Comparison of ENCODE assay signal across 28 mouse cellular contexts in genomic region chr1:142893156-142893555, GRCm38 (mm10).
"Had no signal": no experiment of that assay in that cellular context is flagged by ENCODE, and none has a peak within 500 bp of the region (broad histone marks: within the 10 kb centered on the region; RNA-seq: fewer than 3 reads in every experiment).

No protein-coding gene starts in this region.

- H3K9me3 ChIP-seq: limb, embryonic 10.5 days; limb, embryonic 12.5 days; limb, embryonic 13.5 days; limb, embryonic 15.5 days; liver, embryonic 12.5 days; liver, embryonic 13.5 days; liver, embryonic 15.5 days; lung, embryonic 15.5 days; megakaryocyte, embryonic 14.5 days; midbrain, embryonic 10.5 days; midbrain, embryonic 12.5 days; midbrain, embryonic 13.5 days; midbrain, embryonic 15.5 days; neural tube, embryonic 12.5 days had no signal

- H3K4me3 ChIP-seq: limb, embryonic 10.5 days; limb, embryonic 12.5 days; limb, embryonic 13.5 days; limb, embryonic 15.5 days; liver, embryonic 12.5 days; liver, embryonic 13.5 days; liver, embryonic 15.5 days; lung, embryonic 15.5 days; megakaryocyte, embryonic 14.5 days; midbrain, embryonic 10.5 days; midbrain, embryonic 12.5 days; midbrain, embryonic 13.5 days; midbrain, embryonic 15.5 days; myocyte; neural tube, embryonic 12.5 days had no signal

- H3K27ac ChIP-seq: limb, embryonic 10.5 days; limb, embryonic 12.5 days; limb, embryonic 13.5 days; limb, embryonic 15.5 days; liver, embryonic 12.5 days; liver, embryonic 13.5 days; liver, embryonic 14.5 days; liver, embryonic 15.5 days; lung, embryonic 15.5 days; macrophage; midbrain, embryonic 10.5 days; midbrain, embryonic 12.5 days; midbrain, embryonic 13.5 days; midbrain, embryonic 15.5 days; neural tube, embryonic 12.5 days had no signal

- DNase-seq: left cerebral cortex, postnatal 4 days; liver; liver, embryonic 13.5 days; liver, postnatal 0 days; lung, adult 18-20 months; lung, adult 2 months; lung, embryonic 14.5 days; lung, postnatal 10 days; lung, postnatal 14 days; lung, postnatal 36 days; lung, postnatal 4 days; midbrain, embryonic 14.5 days had no signal

- H3K9ac ChIP-seq: limb, embryonic 12.5 days; limb, embryonic 13.5 days; limb, embryonic 15.5 days; liver, embryonic 12.5 days; liver, embryonic 13.5 days; liver, embryonic 14.5 days; liver, embryonic 15.5 days; liver, postnatal 0 days; lung, embryonic 14.5 days; lung, embryonic 15.5 days; midbrain, embryonic 12.5 days; midbrain, embryonic 13.5 days; midbrain, embryonic 15.5 days; neural tube, embryonic 12.5 days had no signal

- H3K4me1 ChIP-seq: limb, embryonic 10.5 days; limb, embryonic 12.5 days; limb, embryonic 13.5 days; limb, embryonic 15.5 days; liver, embryonic 12.5 days; liver, embryonic 13.5 days; liver, embryonic 15.5 days; lung, embryonic 15.5 days; midbrain, embryonic 10.5 days; midbrain, embryonic 12.5 days; midbrain, embryonic 13.5 days; midbrain, embryonic 15.5 days; neural tube, embryonic 12.5 days had no signal

- H3K27me3 ChIP-seq: limb, embryonic 12.5 days; limb, embryonic 13.5 days; limb, embryonic 15.5 days; liver, embryonic 12.5 days; liver, embryonic 13.5 days; liver, embryonic 15.5 days; lung, embryonic 15.5 days; megakaryocyte, embryonic 14.5 days; midbrain, embryonic 12.5 days; midbrain, embryonic 13.5 days; midbrain, embryonic 15.5 days; neural tube, embryonic 12.5 days had no signal

- H3K36me3 ChIP-seq: limb, embryonic 10.5 days; limb, embryonic 12.5 days; limb, embryonic 13.5 days; limb, embryonic 15.5 days; liver, embryonic 12.5 days; liver, embryonic 13.5 days; liver, embryonic 15.5 days; lung, embryonic 15.5 days; midbrain, embryonic 10.5 days; midbrain, embryonic 12.5 days; midbrain, embryonic 13.5 days; midbrain, embryonic 15.5 days; neural tube, embryonic 12.5 days had no signal
